Mouse (Mus musculus): ENCODE results near the gene Sprr2a2.
"Not testable (repeated sequence)": the region's sequence is repeated elsewhere in the genome, so short reads cannot be mapped to it uniquely, and the experiment has no call there.

DNA sequence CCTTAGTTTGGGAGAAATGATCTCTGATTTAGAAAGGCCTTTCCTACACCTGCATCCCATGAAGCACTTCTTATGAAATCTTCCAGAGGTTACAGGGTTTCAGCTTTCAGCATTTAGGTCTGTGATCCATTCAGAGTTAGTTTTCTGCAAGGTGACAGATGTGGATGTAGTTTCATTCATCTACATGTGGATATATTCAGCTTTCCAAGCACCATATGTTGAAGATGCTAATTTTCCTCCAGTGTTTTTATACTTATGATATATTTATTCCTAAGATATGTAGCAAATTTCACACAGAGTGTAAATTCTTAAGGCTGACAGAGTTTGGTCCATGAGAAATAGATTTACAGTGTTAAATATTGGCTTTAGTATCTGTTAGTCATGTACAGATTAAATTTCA lies 23.0 kb downstream of the Sprr2a2 start:
- TF ChIP-seq CTCF (IDR thresholded peaks at IDR 0.05; ENCODE audit: borderline replicate concordance, insufficient read depth, low read depth, low read length); POLR2A (IDR thresholded peaks at IDR 0.05; ENCODE audit: borderline replicate concordance, insufficient read depth, low read length): not testable (repeated sequence)

Data from cerebellum, adult 2 months (tissue).